In genomic region chr11:107464141-107464540, GRCm38 (mm10) we compare ENCODE assay signal across 11 mouse cellular contexts. TPM values are rescaled to one million over a fixed set of nuclear protein-coding genes. Genes with fewer than 3 reads are reported as not detected.
A peak's percentile ranks its signal among the peaks of the same experiment; 100 is the strongest.
DNase-seq lines count a peak whose midpoint lies in the region; ATAC-seq and TF ChIP-seq lines count a peak whose summit lies in the region.
"Had no signal": no experiment of that assay in that cellular context is flagged by ENCODE, and none has a peak within 500 bp of the region (broad histone marks: within the 10 kb centered on the region; RNA-seq: fewer than 3 reads in every experiment).

No protein-coding gene starts in this region.

- peaks cover 10% of the 10 kb centered on the region for H3K4me1 ChIP-seq in heart, adult 2 months (ENCODE audit: control insufficient read depth, insufficient read depth, low read length)
- peaks cover 15% of the 10 kb centered on the region for H3K4me1 ChIP-seq in heart, embryonic 12.5 days (replicated peaks)
- peaks cover 9% of the 10 kb centered on the region for H3K4me1 ChIP-seq in stomach, embryonic 16.5 days (ENCODE audit: control insufficient read depth, insufficient read depth, low read length)
- no peaks in the 10 kb centered on the region for H3K4me1 ChIP-seq in stomach, postnatal 0 days (replicated peaks; ENCODE audit: control insufficient read depth, insufficient read depth)

- no peaks in the 10 kb centered on the region for H3K27me3 ChIP-seq in heart, adult 2 months (ENCODE audit: control insufficient read depth, insufficient read depth, low read length)
- H3K27me3 ChIP-seq in heart, embryonic 12.5 days (replicated peaks), result no peaks in the 10 kb centered on the region
- no peaks in the 10 kb centered on the region for H3K27me3 ChIP-seq in stomach, embryonic 16.5 days (ENCODE audit: control insufficient read depth, insufficient read depth, low read length)
- H3K27me3 ChIP-seq in stomach, postnatal 0 days (ENCODE audit: control insufficient read depth, insufficient read depth, low read length), result no peaks in the 10 kb centered on the region
- H3K27me3 ChIP-seq: limb, embryonic 13.5 days; neural tube, embryonic 12.5 days had no signal

- no peak overlapping the region for H3K9ac ChIP-seq in heart, adult 2 months (ENCODE audit: low read depth, low read length)
- H3K9ac ChIP-seq in heart, embryonic 12.5 days, result no peak overlapping the region
- H3K9ac ChIP-seq in stomach, embryonic 16.5 days (ENCODE audit: low read length), result 0 out of 2 replicates have a peak overlapping the region, but pooled peaks have one; percentile 18
- no peak overlapping the region for H3K9ac ChIP-seq in stomach, postnatal 0 days (ENCODE audit: low read length)
- H3K9ac ChIP-seq: limb, embryonic 13.5 days; neural tube, embryonic 12.5 days had no signal

- peak; percentile 40; the same call in 1 of the 2 replicates for TF ChIP-seq EP300 in heart, adult 2 months (IDR thresholded peaks at IDR 0.05; ENCODE audit: insufficient read depth, low read depth, low read length)
- TF ChIP-seq EP300 in stomach, postnatal 0 days (optimal IDR thresholded peaks at IDR 0.05), result no peak

- 47% methylated on average over 6 of the region's 6 CpGs for WGBS in heart, adult 2 months
- WGBS in heart, embryonic 12.5 days, result 67% methylated on average over 6 of the region's 6 CpGs
- 71% methylated on average over 6 of the region's 6 CpGs for WGBS in stomach, embryonic 16.5 days
- WGBS in stomach, postnatal 0 days, result 74% methylated on average over 6 of the region's 6 CpGs

- peaks cover 4% of the 10 kb centered on the region; the same call in 1 of the 2 replicates for H3K9me3 ChIP-seq in heart, embryonic 12.5 days (replicated peaks)
- H3K9me3 ChIP-seq in stomach, embryonic 16.5 days (replicated peaks; ENCODE audit: control insufficient read depth, low read length), result no peaks in the 10 kb centered on the region
- H3K9me3 ChIP-seq in stomach, postnatal 0 days (ENCODE audit: control insufficient read depth, low read length), result no peaks in the 10 kb centered on the region
- H3K9me3 ChIP-seq: limb, embryonic 13.5 days; neural tube, embryonic 12.5 days had no signal

- no peak for ATAC-seq in heart, embryonic 12.5 days (ENCODE audit: insufficient number of reproducible peaks, low FRiP score)
- no peak for ATAC-seq in stomach, embryonic 16.5 days (ENCODE audit: insufficient read depth, low FRiP score)
- ATAC-seq in stomach, postnatal 0 days (ENCODE audit: low FRiP score, low TSS enrichment), result no peak

- peak overlapping the region; percentile 67 for H3K27ac ChIP-seq in heart, adult 2 months
- H3K27ac ChIP-seq in heart, embryonic 12.5 days (ENCODE audit: poor library complexity, severe bottlenecking), result no peak overlapping the region
- no peak overlapping the region for H3K27ac ChIP-seq in stomach, embryonic 16.5 days (ENCODE audit: low read length)
- no peak overlapping the region for H3K27ac ChIP-seq in stomach, postnatal 0 days (replicated peaks)
- H3K27ac ChIP-seq: limb, embryonic 13.5 days; neural tube, embryonic 12.5 days had no signal

- intact Hi-C loops in heart, adult 2 months (cut with DNase I), result no loop called here
- intact Hi-C loops in left cerebral cortex, postnatal 14 days (cut with DNase I), result no loop called here

- H3K36me3 ChIP-seq in heart, adult 2 months (ENCODE audit: control insufficient read depth, insufficient read depth, low read length), result peaks cover 1% of the 10 kb centered on the region; the same call in 1 of the 2 replicates
- H3K36me3 ChIP-seq in heart, embryonic 12.5 days, result no peaks in the 10 kb centered on the region
- no peaks in the 10 kb centered on the region for H3K36me3 ChIP-seq in stomach, embryonic 16.5 days (ENCODE audit: control insufficient read depth, insufficient read depth, low read length)
- no peaks in the 10 kb centered on the region for H3K36me3 ChIP-seq in stomach, postnatal 0 days (ENCODE audit: control insufficient read depth, insufficient read depth, low read length)
- H3K36me3 ChIP-seq: neural tube, embryonic 12.5 days had no signal

- peaks cover 6% of the 10 kb centered on the region for H3K79me2 ChIP-seq in heart, adult 2 months (replicated peaks; ENCODE audit: control insufficient read depth, insufficient read depth, low read length)

- no peak for TF ChIP-seq CTCF in heart, adult 2 months (IDR thresholded peaks at IDR 0.05)
- TF ChIP-seq CTCF in stomach, postnatal 0 days (IDR thresholded peaks at IDR 0.05; ENCODE audit: low read depth), result no peak

- DNase-seq in heart, adult 2 months, result peak in 1 of 2 experiments; percentile 49
- DNase-seq in stomach, postnatal 0 days (ENCODE audit: low spot score), result no peak
- peak; percentile 43 for DNase-seq in kidney, postnatal 14 days
- DNase-seq in thymus, postnatal 14 days, result peak; percentile 55
- DNase-seq in layer of hippocampus, postnatal 36 days, result no peak
- no peak for DNase-seq in left cerebral cortex, postnatal 14 days (ENCODE audit: low spot score in 2 of 2)
- DNase-seq: layer of hippocampus, adult 9-11 months had no signal

- no peak for TF ChIP-seq POLR2A in heart, adult 2 months (IDR thresholded peaks at IDR 0.05; ENCODE audit: insufficient read depth, low read depth, low read length)

- H3K4me3 ChIP-seq in heart, adult 2 months, result no peak overlapping the region
- H3K4me3 ChIP-seq in heart, embryonic 12.5 days, result no peak overlapping the region
- H3K4me3 ChIP-seq in stomach, embryonic 16.5 days (replicated peaks; ENCODE audit: low read length), result no peak overlapping the region
- H3K4me3 ChIP-seq in stomach, postnatal 0 days (ENCODE audit: low read depth, low read length), result no peak overlapping the region
- H3K4me3 ChIP-seq: limb, embryonic 13.5 days; neural tube, embryonic 12.5 days had no signal

- no peak overlapping the region for H3K4me2 ChIP-seq in heart, embryonic 12.5 days
- H3K4me2 ChIP-seq in stomach, embryonic 16.5 days (ENCODE audit: low read depth, low read length), result no peak overlapping the region
- H3K4me2 ChIP-seq in stomach, postnatal 0 days (replicated peaks; ENCODE audit: low read depth), result no peak overlapping the region
- H3K4me2 ChIP-seq: limb, embryonic 13.5 days; neural tube, embryonic 12.5 days had no signal

RNA-seq across cellular contexts. Expression of gene Pitpnc1, which starts 6.4 kb away (rescaled TPM):
- total RNA-seq in heart, adult 2 months (2021), result 10 to 100 TPM; 66.4 to 68.1 TPM
- polyA plus RNA-seq in heart, adult 2 months (2012; rRNA removed), result 22.7 and 39.4 TPM in 2 replicates
- polyA plus RNA-seq in heart, embryonic 12.5 days (2016; fragmentation: Nextera tagmentation; extraction: Ambion mirVana), result 7.9 and 8.2 TPM in 2 replicates
- 10.4 and 13.9 TPM in 2 replicates for polyA plus RNA-seq in stomach, embryonic 16.5 days (2015; fragmentation: Nextera tagmentation; extraction: Ambion mirVana)
- 5.0 and 5.1 TPM in 2 replicates for polyA plus RNA-seq in stomach, postnatal 0 days (2015; fragmentation: Nextera tagmentation; extraction: Ambion mirVana)
- total RNA-seq in layer of hippocampus, postnatal 36 days (2021), result 10 to 100 TPM; 48.9 to 53.6 TPM
- total RNA-seq in left cerebral cortex, postnatal 14 days (2021), result 10 to 100 TPM; 61.1 to 64.3 TPM

RNA-seq across cellular contexts. Expression of gene Psmd12, which starts 15.1 kb away (rescaled TPM):
- 10 to 100 TPM; 78.3 to 92.2 TPM for total RNA-seq in heart, adult 2 months (2021)
- 22.6 and 42.4 TPM in 2 replicates for polyA plus RNA-seq in heart, adult 2 months (2012; rRNA removed)
- 156 and 160 TPM in 2 replicates for polyA plus RNA-seq in heart, embryonic 12.5 days (2016; fragmentation: Nextera tagmentation; extraction: Ambion mirVana)
- polyA plus RNA-seq in stomach, embryonic 16.5 days (2015; fragmentation: Nextera tagmentation; extraction: Ambion mirVana), result 163 and 175 TPM in 2 replicates
- 137 TPM in 2 replicates for polyA plus RNA-seq in stomach, postnatal 0 days (2015; fragmentation: Nextera tagmentation; extraction: Ambion mirVana)
- 10 to 100 TPM; 67.9 to 70.2 TPM for total RNA-seq in layer of hippocampus, postnatal 36 days (2021)
- 10 to 100 TPM; 71.8 to 73.6 TPM for total RNA-seq in left cerebral cortex, postnatal 14 days (2021)

Comparison
In these comparisons a context has a peak if more than half of its experiments do, and no peak if none do; other contexts are left out.
1. DNase-seq: peak in kidney, postnatal 14 days (single experiment) and thymus, postnatal 14 days (single experiment); none in stomach, postnatal 0 days (single experiment), layer of hippocampus, postnatal 36 days (0 of 2) and left cerebral cortex, postnatal 14 days (0 of 2).